33 mouse cellular contexts compared by ENCODE assay signal in genomic region chr2:128793958-128794357, GRCm38 (mm10).
"Had no signal": no experiment of that assay in that cellular context is flagged by ENCODE, and none has a peak within 500 bp of the region (broad histone marks: within the 10 kb centered on the region; RNA-seq: fewer than 3 reads in every experiment).

No protein-coding gene starts in this region.

- H3K27me3 ChIP-seq: limb, embryonic 12.5 days; limb, embryonic 13.5 days; limb, embryonic 15.5 days; liver, embryonic 12.5 days; liver, embryonic 13.5 days; liver, embryonic 15.5 days; lung, embryonic 15.5 days; midbrain, embryonic 12.5 days; midbrain, embryonic 13.5 days; midbrain, embryonic 15.5 days; neural tube, embryonic 12.5 days; neural tube, embryonic 13.5 days had no signal

- H3K4me2 ChIP-seq: limb, embryonic 12.5 days; limb, embryonic 13.5 days; limb, embryonic 15.5 days; liver, embryonic 11.5 days; liver, embryonic 12.5 days; liver, embryonic 13.5 days; liver, embryonic 15.5 days; lung, embryonic 14.5 days; lung, embryonic 15.5 days; midbrain, embryonic 11.5 days; midbrain, embryonic 12.5 days; midbrain, embryonic 13.5 days; midbrain, embryonic 15.5 days; neural tube, embryonic 12.5 days; neural tube, embryonic 13.5 days had no signal

- H3K4me1 ChIP-seq: limb, embryonic 10.5 days; limb, embryonic 12.5 days; limb, embryonic 13.5 days; limb, embryonic 15.5 days; liver, embryonic 12.5 days; liver, embryonic 13.5 days; liver, embryonic 15.5 days; lung, embryonic 15.5 days; midbrain, embryonic 10.5 days; midbrain, embryonic 12.5 days; midbrain, embryonic 13.5 days; midbrain, embryonic 15.5 days had no signal

- H3K27ac ChIP-seq: limb, embryonic 10.5 days; limb, embryonic 12.5 days; limb, embryonic 13.5 days; limb, embryonic 15.5 days; liver, embryonic 12.5 days; liver, embryonic 13.5 days; liver, embryonic 14.5 days; liver, embryonic 15.5 days; lung, embryonic 15.5 days; macrophage; midbrain, embryonic 10.5 days; midbrain, embryonic 12.5 days; midbrain, embryonic 13.5 days; midbrain, embryonic 15.5 days; neural tube, embryonic 12.5 days; neural tube, embryonic 13.5 days had no signal

- H3K9me3 ChIP-seq: limb, embryonic 10.5 days; limb, embryonic 12.5 days; limb, embryonic 13.5 days; limb, embryonic 15.5 days; liver, embryonic 12.5 days; liver, embryonic 13.5 days; liver, embryonic 15.5 days; lung, embryonic 15.5 days; megakaryocyte, embryonic 14.5 days; midbrain, embryonic 10.5 days; midbrain, embryonic 12.5 days; midbrain, embryonic 13.5 days; midbrain, embryonic 15.5 days; neural tube, embryonic 12.5 days; neural tube, embryonic 13.5 days had no signal

- H3K9ac ChIP-seq: limb, embryonic 12.5 days; limb, embryonic 13.5 days; limb, embryonic 15.5 days; liver, embryonic 12.5 days; liver, embryonic 13.5 days; liver, embryonic 14.5 days; liver, embryonic 15.5 days; liver, postnatal 0 days; lung, embryonic 14.5 days; lung, embryonic 15.5 days; midbrain, embryonic 12.5 days; midbrain, embryonic 13.5 days; midbrain, embryonic 15.5 days; neural tube, embryonic 12.5 days; neural tube, embryonic 13.5 days had no signal

- H3K36me3 ChIP-seq: liver, embryonic 13.5 days; midbrain, embryonic 10.5 days; midbrain, embryonic 13.5 days; midbrain, embryonic 15.5 days; neural tube, embryonic 12.5 days; neural tube, embryonic 13.5 days had no signal

- DNase-seq: left cerebral cortex, postnatal 4 days; liver; liver, embryonic 13.5 days; liver, postnatal 0 days; lung, adult 18-20 months; lung, adult 2 months; lung, embryonic 14.5 days; lung, postnatal 10 days; lung, postnatal 14 days; lung, postnatal 36 days; lung, postnatal 4 days; midbrain, embryonic 14.5 days had no signal

- H3K4me3 ChIP-seq: limb, embryonic 10.5 days; limb, embryonic 12.5 days; limb, embryonic 13.5 days; limb, embryonic 15.5 days; liver, embryonic 12.5 days; liver, embryonic 13.5 days; liver, embryonic 15.5 days; lung, embryonic 15.5 days; megakaryocyte, embryonic 14.5 days; midbrain, embryonic 10.5 days; midbrain, embryonic 12.5 days; midbrain, embryonic 13.5 days; midbrain, embryonic 15.5 days; myocyte; neural tube, embryonic 12.5 days; neural tube, embryonic 13.5 days had no signal

- ATAC-seq: liver, embryonic 12.5 days; liver, postnatal 0 days; lung, postnatal 0 days; midbrain, embryonic 13.5 days; midbrain, embryonic 15.5 days; midbrain, embryonic 16.5 days had no signal
